Mouse (Mus musculus) lung, adult 2 months (tissue): ENCODE data around the gene Gm20388.

ENCODE experiments used
- CTCF ChIP-seq: fragments of 200-500 bp; IDR thresholded peaks from 2 replicates; pipeline ENCODE4 v1.5.1; 2011; ENCODE audit warnings: mild to moderate bottlenecking, low read length, control low read depth; ENCODE audit not compliant: insufficient read depth
- POLR2A ChIP-seq: fragments of 200-500 bp; IDR thresholded peaks from 2 replicates; pipeline ENCODE4 v1.6.1; 2011; ENCODE audit warnings: low read depth, mild to moderate bottlenecking, control low read depth, low read length, borderline replicate concordance; ENCODE audit errors: extremely low read depth

DNA sequence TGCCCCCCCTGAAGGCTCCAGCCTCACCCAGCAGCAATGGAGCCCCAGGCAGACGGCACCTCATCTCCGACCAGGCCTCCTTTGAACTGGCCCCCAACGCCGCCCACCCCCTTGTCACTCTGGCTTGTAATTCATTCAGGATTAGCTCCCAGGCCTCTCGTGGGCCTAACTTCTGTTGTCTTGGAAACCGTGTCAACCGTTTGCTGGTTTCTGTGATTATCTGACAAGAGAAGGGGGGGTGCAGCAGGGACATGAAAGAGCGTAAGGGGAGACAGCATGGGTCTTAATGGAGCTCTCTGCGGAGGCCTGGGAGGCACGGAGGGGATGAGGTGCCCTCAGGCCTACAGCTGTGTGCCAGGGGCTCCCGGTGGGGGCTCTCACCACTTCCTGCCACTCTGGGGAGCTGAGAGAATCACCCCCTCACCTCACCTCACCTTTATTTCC lies 586.9 kb downstream of the Gm20388 start:
- TF ChIP-seq CTCF = no peak
- TF ChIP-seq POLR2A = no peak
